Mouse (Mus musculus) left cerebral cortex, postnatal 14 days (tissue): ENCODE results near the gene Cfap73. TPM values are rescaled to one million over a fixed set of nuclear protein-coding genes. Genes with fewer than 3 reads are reported as not detected.

Source experiments
- total RNA-seq, 2 experiments: library from RNA; stranded (reverse); gene quantifications; 2 replicates each; pipeline ENCODE4 v1.2.3; 2021

Gene Cfap73
- total RNA-seq, 2 experiments from 2014 or later = not detected

Other genes with a start within 250 kb of the Cfap73 start
- gene Lhx5, start 202.5 kb downstream of the Cfap73 start, total RNA-seq = under 1 TPM in 1 of 2 experiments, not detected in 1; 0.27 TPM
- gene Sdsl, start 161.4 kb downstream of the Cfap73 start, total RNA-seq = 1 to 10 TPM; 5.1 to 5.4 TPM
- gene Sds, start 157.7 kb downstream of the Cfap73 start, total RNA-seq = not detected
- gene Plbd2, start 130.6 kb downstream of the Cfap73 start, total RNA-seq = 10 to 100 TPM; 77.4 to 81.8 TPM
- gene Slc8b1, start 123.1 kb downstream of the Cfap73 start, total RNA-seq = 1 to 10 TPM; 5.2 to 5.4 TPM
- gene Tpcn1, start 45.6 kb downstream of the Cfap73 start, total RNA-seq = 10 to 100 TPM; 47.7 to 50.0 TPM
- under 1 TPM; 0.22 to 0.59 TPM for gene Iqcd, start 45.2 kb downstream of the Cfap73 start, total RNA-seq
- gene Rita1, start 21.6 kb downstream of the Cfap73 start, total RNA-seq = 10 to 100 TPM; 31.5 to 32.4 TPM
- gene Ddx54, start 21.5 kb downstream of the Cfap73 start, total RNA-seq = 10 to 100 TPM; 44.5 to 48.0 TPM
- 100 to 1,000 TPM in 1 of 2 experiments, 10 to 100 TPM in 1; 94.2 to 107 TPM for gene Rasal1, start 14.6 kb upstream of the Cfap73 start, total RNA-seq
- 10 to 100 TPM; 72.6 to 80.1 TPM for gene Dtx1, start 77.7 kb upstream of the Cfap73 start, total RNA-seq
- gene Oas2, start 115.6 kb upstream of the Cfap73 start, total RNA-seq = under 1 TPM in 1 of 2 experiments, not detected in 1; 0.40 TPM
- not detected for gene Oas3, start 143.4 kb upstream of the Cfap73 start, total RNA-seq
- gene Oas1e, start 161.3 kb upstream of the Cfap73 start, total RNA-seq = not detected
- under 1 TPM; 0.59 to 0.87 TPM for gene Oas1c, start 178.3 kb upstream of the Cfap73 start, total RNA-seq
- not detected for gene Oas1f, start 213.1 kb upstream of the Cfap73 start, total RNA-seq
- gene Oas1h, start 227.2 kb upstream of the Cfap73 start, total RNA-seq = not detected